Mouse (Mus musculus): ENCODE results near the gene Itga5. TPM values are rescaled to one million over a fixed set of nuclear protein-coding genes. Genes with fewer than 3 reads are reported as not detected.
A peak's percentile ranks its signal among the peaks of the same experiment; 100 is the strongest.

Gene Itga5
- polyA plus RNA-seq, 1 experiment from 2014 or later = 28.6 TPM

DNA sequence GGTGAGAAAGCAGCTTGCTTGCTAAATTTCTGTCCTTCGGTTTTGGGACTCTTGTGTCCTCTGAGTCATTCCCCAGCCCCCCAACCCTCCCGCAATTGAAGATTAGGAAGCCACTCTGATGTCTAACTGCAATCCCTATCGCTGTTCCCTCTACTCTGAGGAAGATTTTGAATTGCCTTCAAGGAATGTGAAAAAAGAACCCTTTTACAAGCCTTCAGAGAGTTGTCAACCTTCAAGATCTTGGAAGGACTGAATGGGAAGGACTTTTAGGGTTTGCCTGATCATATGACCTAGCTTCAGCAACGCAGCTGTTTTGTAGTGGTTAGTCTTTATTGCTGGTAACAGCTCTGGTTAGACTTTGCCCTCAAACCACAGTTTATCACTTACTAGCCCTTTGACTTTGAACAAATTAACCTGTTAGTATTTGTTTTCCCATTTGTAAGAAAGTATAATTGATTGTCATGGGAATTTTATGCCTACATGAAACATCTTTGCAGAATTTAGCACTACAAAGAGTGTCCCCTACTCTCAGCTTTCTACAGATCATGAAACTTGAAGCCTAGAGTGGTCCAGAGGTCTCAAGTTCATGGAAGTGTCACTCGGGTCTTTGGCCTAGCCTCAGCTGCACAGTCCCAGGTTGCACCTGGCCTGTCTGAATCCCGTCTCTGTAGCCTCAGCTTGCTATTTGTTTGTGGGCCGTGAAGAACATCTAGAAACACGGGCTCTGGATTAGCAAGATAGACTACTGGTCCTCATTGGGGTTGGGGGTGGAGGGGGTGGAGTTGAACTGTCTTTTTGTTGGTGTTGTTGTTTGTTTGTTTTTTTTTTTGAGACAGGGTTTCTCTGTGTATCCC lies 60.5 kb downstream of the Itga5 start:
- Histone ChIP-seq H3K4me3 (ENCODE audit: low read depth, low read length) (peak overlapping the region; percentile 26), H3K9me3 (ENCODE audit: control insufficient read depth, low read length) (no peaks in the 10 kb centered on the region), H3K4me2 (ENCODE audit: low read depth, severe bottlenecking) (peak overlapping the region; percentile 66), H3K4me1 (ENCODE audit: control insufficient read depth, insufficient read depth, low read length) (peaks cover 52% of the 10 kb centered on the region), H3K9ac (ENCODE audit: low read length) (peak overlapping the region; percentile 64), H3K27me3 (ENCODE audit: control insufficient read depth, insufficient read depth, low read length) (no peaks in the 10 kb centered on the region), H3K27ac (replicated peaks; ENCODE audit: low read depth, low read length) (peak overlapping the region; percentile 98), H3K36me3 (ENCODE audit: control insufficient read depth, insufficient read depth, low read length) (no peaks in the 10 kb centered on the region)
- no peak for ATAC-seq (ENCODE audit: insufficient number of reproducible peaks, low FRiP score, low TSS enrichment, low read depth)
- DNase-seq (ENCODE audit: low spot score) = no peak
- 19% methylated on average over 8 of the region's 8 CpGs for WGBS

DNA sequence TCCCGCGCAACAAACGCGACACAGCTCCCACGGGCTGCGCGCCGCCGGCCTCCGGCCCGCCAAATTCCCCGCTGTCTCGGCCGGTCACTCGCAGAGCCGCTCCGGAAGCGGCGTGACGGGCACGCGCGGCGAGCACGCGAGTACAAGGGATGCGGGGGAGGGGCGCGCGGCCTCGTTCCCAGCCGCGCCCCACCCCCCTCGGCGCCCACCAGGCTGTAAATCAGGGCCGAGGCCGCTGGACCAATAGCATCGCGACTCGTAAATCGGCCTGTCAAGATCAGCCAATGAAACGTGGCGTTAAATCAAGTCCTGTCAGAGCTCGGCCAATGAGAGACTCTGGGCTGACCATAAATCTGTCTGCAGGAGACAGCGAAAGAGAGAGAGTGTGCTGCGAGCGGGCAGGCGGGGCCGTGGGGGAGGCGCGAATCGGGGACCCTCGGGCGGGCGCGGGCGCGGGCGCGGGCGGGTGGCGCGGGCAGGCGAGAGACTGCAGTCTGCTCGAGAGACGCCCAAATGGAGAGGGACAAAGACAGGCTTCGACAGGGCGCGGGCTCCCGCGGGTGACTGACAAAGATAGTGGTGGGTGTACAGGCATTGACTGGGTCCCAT lies 61.4 kb downstream of the Itga5 start:
- under 1% methylated on average over 70 of the region's 71 CpGs for WGBS
- Histone ChIP-seq H3K4me1 (ENCODE audit: control insufficient read depth, insufficient read depth, low read length) (peaks cover 61% of the 10 kb centered on the region), H3K27ac (replicated peaks; ENCODE audit: low read depth, low read length) (peak overlapping the region; percentile 98), H3K9ac (ENCODE audit: low read length) (peak overlapping the region; percentile 72), H3K9me3 (ENCODE audit: control insufficient read depth, low read length) (no peaks in the 10 kb centered on the region), H3K36me3 (ENCODE audit: control insufficient read depth, insufficient read depth, low read length) (no peaks in the 10 kb centered on the region), H3K4me2 (ENCODE audit: low read depth, severe bottlenecking) (peak overlapping the region; percentile 66), H3K4me3 (ENCODE audit: low read depth, low read length) (peak overlapping the region; percentile 26), H3K27me3 (ENCODE audit: control insufficient read depth, insufficient read depth, low read length) (no peaks in the 10 kb centered on the region)
- DNase-seq (ENCODE audit: low spot score) = peak; percentile 100
- ATAC-seq (ENCODE audit: insufficient number of reproducible peaks, low FRiP score, low TSS enrichment, low read depth) = peak; percentile 91

DNA sequence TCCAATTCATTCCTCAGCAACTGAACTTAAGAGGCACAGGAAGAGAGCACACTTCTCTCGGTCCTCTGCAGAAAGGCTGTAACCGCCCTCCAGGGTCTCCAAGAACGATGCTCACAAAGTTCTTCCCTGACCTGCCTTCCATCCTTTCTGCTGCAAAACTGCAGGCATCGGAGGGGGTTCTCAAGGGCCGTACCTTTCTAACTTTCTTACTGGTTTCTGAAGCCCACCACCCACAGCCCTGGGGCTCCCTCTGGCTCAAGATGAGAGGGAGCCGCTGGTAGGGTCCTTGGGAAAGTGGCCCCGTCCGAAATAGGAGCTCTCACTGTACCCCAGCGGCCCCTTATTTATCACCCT lies 62.0 kb downstream of the Itga5 start:
- ATAC-seq (ENCODE audit: insufficient number of reproducible peaks, low FRiP score, low TSS enrichment, low read depth) (peak; percentile 11; the same call in 1 of the 2 replicates), DNase-seq (ENCODE audit: low spot score) (no peak)
- Histone ChIP-seq H3K4me2 (ENCODE audit: low read depth, severe bottlenecking) (peak overlapping the region; percentile 66), H3K4me1 (ENCODE audit: control insufficient read depth, insufficient read depth, low read length) (peaks cover 66% of the 10 kb centered on the region), H3K27me3 (ENCODE audit: control insufficient read depth, insufficient read depth, low read length) (no peaks in the 10 kb centered on the region), H3K9me3 (ENCODE audit: control insufficient read depth, low read length) (no peaks in the 10 kb centered on the region), H3K27ac (replicated peaks; ENCODE audit: low read depth, low read length) (peak overlapping the region; percentile 98), H3K9ac (ENCODE audit: low read length) (peak overlapping the region; percentile 72), H3K4me3 (ENCODE audit: low read depth, low read length) (peak overlapping the region; percentile 22), H3K36me3 (ENCODE audit: control insufficient read depth, insufficient read depth, low read length) (no peaks in the 10 kb centered on the region)
- under 1% methylated on average over 9 of the region's 9 CpGs for WGBS

DNA sequence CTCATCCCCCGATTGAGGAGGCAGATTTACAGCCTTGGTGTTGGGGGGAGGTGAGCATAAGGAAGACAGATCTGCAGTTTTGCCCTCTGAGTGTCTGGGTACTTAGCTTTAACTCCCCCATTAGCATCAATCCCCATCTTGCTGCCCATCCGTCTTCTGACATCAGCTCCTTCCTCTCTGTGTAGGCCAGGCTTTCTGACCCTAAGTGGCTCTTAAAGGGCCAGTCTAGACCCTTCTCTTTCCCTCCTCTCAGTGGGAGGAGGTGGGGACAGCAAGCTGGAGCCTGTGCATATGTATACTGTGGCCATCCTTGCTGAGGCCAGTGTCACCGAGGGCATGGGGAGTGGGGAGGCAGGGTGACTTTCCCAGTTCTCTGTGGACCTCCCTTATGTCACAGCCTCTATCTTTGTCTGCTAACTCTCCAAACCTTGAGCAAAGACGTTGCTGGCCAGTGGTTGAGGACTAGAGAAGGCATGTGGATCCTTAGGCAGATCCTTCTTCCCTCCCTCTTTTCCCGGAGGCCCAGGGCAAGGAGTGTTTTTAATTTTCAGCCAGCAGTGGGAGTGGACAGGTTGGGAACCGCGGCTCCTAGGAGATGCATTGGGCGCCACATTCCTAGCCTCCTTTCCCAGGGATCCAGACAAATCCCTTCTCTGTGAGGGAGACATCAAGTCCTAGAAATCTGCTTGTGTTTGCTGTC lies 62.5 kb downstream of the Itga5 start:
- Histone ChIP-seq H3K4me3 (ENCODE audit: low read depth, low read length) (peak overlapping the region; percentile 22), H3K36me3 (ENCODE audit: control insufficient read depth, insufficient read depth, low read length) (no peaks in the 10 kb centered on the region), H3K9ac (ENCODE audit: low read length) (peak overlapping the region; percentile 72), H3K9me3 (ENCODE audit: control insufficient read depth, low read length) (no peaks in the 10 kb centered on the region), H3K4me1 (ENCODE audit: control insufficient read depth, insufficient read depth, low read length) (peaks cover 72% of the 10 kb centered on the region), H3K27me3 (ENCODE audit: control insufficient read depth, insufficient read depth, low read length) (no peaks in the 10 kb centered on the region), H3K27ac (replicated peaks; ENCODE audit: low read depth, low read length) (peak overlapping the region; percentile 98), H3K4me2 (ENCODE audit: low read depth, severe bottlenecking) (peak overlapping the region; percentile 66)
- DNase-seq (ENCODE audit: low spot score) (peak; percentile 42), ATAC-seq (ENCODE audit: insufficient number of reproducible peaks, low FRiP score, low TSS enrichment, low read depth) (no peak)
- WGBS = 2% methylated on average over 8 of the region's 8 CpGs

DNA sequence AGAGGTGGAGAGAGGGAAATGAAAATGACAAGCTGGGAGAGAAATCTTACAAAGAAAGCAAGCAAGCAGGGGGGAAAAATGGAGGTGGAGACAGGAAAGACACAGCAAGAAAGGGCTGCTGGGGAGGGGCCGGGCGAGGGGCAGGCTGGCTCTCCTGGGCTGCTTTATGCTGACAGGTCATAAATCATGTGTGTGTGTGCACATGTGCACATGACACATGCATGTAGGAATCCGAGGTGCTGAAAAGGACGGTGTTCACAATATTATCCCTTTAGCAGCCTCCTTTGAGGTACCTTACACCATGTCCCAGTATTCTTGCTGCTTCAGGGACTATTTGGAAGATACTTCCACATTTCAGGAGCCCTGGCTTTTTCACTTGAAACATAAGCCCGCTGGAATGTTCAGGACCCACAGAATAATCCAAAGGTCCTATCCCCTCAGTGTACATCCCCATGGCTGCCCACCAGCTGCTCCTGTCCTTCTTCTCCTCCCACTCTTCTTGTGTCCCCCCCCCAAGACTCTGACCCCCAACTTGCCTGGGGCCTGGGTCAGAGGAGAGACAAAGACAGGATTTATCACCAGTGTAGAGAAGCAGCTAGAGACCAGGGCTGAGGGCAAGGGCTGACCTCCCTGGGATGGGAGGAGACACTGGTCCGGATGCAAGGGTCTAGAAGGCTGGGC lies 64.1 kb downstream of the Itga5 start:
- peak; percentile 82 for DNase-seq (ENCODE audit: low spot score)
- 0 out of 2 replicates have a peak overlapping the region, but pooled peaks have one; percentile 3 for H3K4me2 ChIP-seq (ENCODE audit: low read depth, severe bottlenecking)
- no peaks in the 10 kb centered on the region for H3K27me3 ChIP-seq (ENCODE audit: control insufficient read depth, insufficient read depth, low read length)
- H3K9me3 ChIP-seq (ENCODE audit: control insufficient read depth, low read length) = no peaks in the 10 kb centered on the region
- H3K9ac ChIP-seq (ENCODE audit: low read length) = peak overlapping the region; percentile 39; the same call in 1 of the 2 replicates
- ATAC-seq (ENCODE audit: insufficient number of reproducible peaks, low FRiP score, low TSS enrichment, low read depth) = 0 out of 2 replicates have a peak, but pooled peaks have one; percentile 22
- H3K4me1 ChIP-seq (ENCODE audit: control insufficient read depth, insufficient read depth, low read length) = peaks cover 85% of the 10 kb centered on the region
- H3K4me3 ChIP-seq (ENCODE audit: low read depth, low read length) = no peak overlapping the region
- WGBS = 4% methylated on average over 6 of the region's 6 CpGs
- no peaks in the 10 kb centered on the region for H3K36me3 ChIP-seq (ENCODE audit: control insufficient read depth, insufficient read depth, low read length)
- peak overlapping the region; percentile 98 for H3K27ac ChIP-seq (replicated peaks; ENCODE audit: low read depth, low read length)

DNA sequence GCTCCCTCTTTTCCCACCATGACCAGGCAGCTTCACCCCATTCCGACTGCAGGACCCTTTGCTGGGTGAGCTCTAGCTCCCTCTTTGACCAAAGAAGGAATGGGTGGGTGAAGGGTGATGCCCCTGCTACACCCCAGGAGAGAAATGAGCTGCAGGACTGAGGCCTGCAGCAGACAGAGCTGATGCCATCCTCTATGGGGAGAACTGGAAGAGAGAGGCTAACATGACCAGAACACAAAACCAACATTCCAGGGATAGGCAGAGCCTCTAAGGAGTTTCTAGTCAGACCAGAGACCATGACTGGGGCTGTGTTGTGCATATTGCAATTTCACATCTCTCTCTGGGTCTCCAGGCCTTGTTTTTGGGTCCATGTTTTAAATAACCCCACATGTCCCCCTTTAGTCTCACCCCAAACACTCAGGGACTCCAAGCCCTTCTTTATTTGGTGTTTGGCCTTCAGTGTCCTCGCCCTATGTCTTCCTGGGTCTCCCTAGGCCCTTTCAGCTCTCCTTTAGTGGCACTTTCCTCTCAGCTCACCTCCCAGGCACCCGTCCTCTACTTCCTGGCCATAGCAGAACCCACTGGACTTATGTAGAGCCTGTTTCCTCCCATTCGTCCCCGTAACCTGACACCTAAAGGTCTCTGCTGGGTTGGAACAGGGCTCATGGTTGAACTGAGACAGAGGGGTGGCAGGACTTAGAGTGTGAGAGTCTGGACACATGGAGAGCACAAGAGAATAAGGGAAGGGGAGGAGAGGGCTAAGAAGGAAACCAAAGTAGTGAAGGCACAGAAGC lies 64.8 kb downstream of the Itga5 start:
- H3K4me2 ChIP-seq (ENCODE audit: low read depth, severe bottlenecking) = peak overlapping the region; percentile 29
- ATAC-seq (ENCODE audit: insufficient number of reproducible peaks, low FRiP score, low TSS enrichment, low read depth) = no peak

DNA sequence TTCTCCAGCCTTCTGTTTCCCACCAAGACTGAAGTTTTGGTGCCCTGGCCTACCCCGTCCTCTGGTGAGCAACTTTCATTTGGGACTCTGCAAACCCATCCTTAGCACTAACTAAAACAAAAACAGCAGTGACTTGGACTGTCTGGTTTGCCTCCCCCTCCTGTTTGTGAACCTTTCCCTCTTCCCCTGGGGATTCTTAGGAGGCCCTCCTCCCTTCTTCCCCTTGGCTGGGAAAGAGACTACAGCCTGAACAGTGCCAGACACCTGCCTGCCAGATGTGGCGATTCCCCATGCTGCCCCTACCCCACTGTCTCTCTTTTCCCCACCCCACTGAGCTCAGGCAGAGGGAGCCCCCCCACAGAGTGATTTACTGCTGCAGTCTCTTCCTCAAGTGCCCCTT lies 65.5 kb downstream of the Itga5 start:
- Histone ChIP-seq H3K9me3 (ENCODE audit: control insufficient read depth, low read length) (no peaks in the 10 kb centered on the region), H3K4me3 (ENCODE audit: low read depth, low read length) (no peak overlapping the region), H3K4me2 (ENCODE audit: low read depth, severe bottlenecking) (peak overlapping the region; percentile 41; the same call in 1 of the 2 replicates), H3K27ac (replicated peaks; ENCODE audit: low read depth, low read length) (peak overlapping the region; percentile 98), H3K36me3 (ENCODE audit: control insufficient read depth, insufficient read depth, low read length) (no peaks in the 10 kb centered on the region), H3K4me1 (ENCODE audit: control insufficient read depth, insufficient read depth, low read length) (peaks cover 89% of the 10 kb centered on the region), H3K27me3 (ENCODE audit: control insufficient read depth, insufficient read depth, low read length) (no peaks in the 10 kb centered on the region), H3K9ac (ENCODE audit: low read length) (peak overlapping the region; percentile 47; the same call in 1 of the 2 replicates)
- ATAC-seq (ENCODE audit: insufficient number of reproducible peaks, low FRiP score, low TSS enrichment, low read depth) (no peak), DNase-seq (ENCODE audit: low spot score) (peak; percentile 82)
- 6% methylated on average over 2 of the region's 2 CpGs for WGBS

More for the DNA sequence above, 64.8 kb downstream of the Itga5 start:
- Histone ChIP-seq H3K9me3 (ENCODE audit: control insufficient read depth, low read length) (no peaks in the 10 kb centered on the region), H3K36me3 (ENCODE audit: control insufficient read depth, insufficient read depth, low read length) (no peaks in the 10 kb centered on the region), H3K27ac (replicated peaks; ENCODE audit: low read depth, low read length) (peak overlapping the region; percentile 98), H3K4me1 (ENCODE audit: control insufficient read depth, insufficient read depth, low read length) (peaks cover 88% of the 10 kb centered on the region), H3K9ac (ENCODE audit: low read length) (peak overlapping the region; percentile 43; the same call in 1 of the 2 replicates), H3K4me3 (ENCODE audit: low read depth, low read length) (no peak overlapping the region), H3K27me3 (ENCODE audit: control insufficient read depth, insufficient read depth, low read length) (no peaks in the 10 kb centered on the region)
- WGBS = 5% methylated on average over 5 of the region's 5 CpGs
- peak; percentile 63 for DNase-seq (ENCODE audit: low spot score)

Data from limb, embryonic 11.5 days (tissue).